Mouse (Mus musculus): ENCODE data around the gene Prss29.
A peak's percentile ranks its signal among the peaks of the same experiment; 100 is the strongest.

The Prss29 gene

GRCm38 (mm10) chr17:25345462-25345861 lies 27.0 kb downstream of the Prss29 start, which contains the start of gene Tpsab1:
Gene Tpsab1, minus strand, starts transcription at chr17:25345562.
- no peak for DNase-seq (ENCODE audit: low spot score in 2 of 2)

- DNase-seq (ENCODE audit: low spot score in 2 of 2): no peak
Observed at GRCm38 (mm10) chr17:25361291-25361690, 42.8 kb downstream of the Prss29 start.

- peak; percentile 7 to 25 for DNase-seq (ENCODE audit: low spot score in 2 of 2)
Observed at GRCm38 (mm10) chr17:25363726-25364125, 45.3 kb downstream of the Prss29 start.

GRCm38 (mm10) chr17:25366005-25366404 lies 47.6 kb downstream of the Prss29 start, which contains the start of gene Tpsb2:
Gene Tpsb2, plus strand, starts transcription at chr17:25366305.
- no peak for DNase-seq (ENCODE audit: low spot score in 2 of 2)

- no peak for DNase-seq (ENCODE audit: low spot score in 2 of 2)
Observed at GRCm38 (mm10) chr17:25368973-25369372, 50.5 kb downstream of the Prss29 start, which contains the start of gene Tpsg1. Gene Tpsg1, plus strand, starts transcription at chr17:25369273.
